Mouse (Mus musculus) limb, embryonic 10.5 days (tissue): ENCODE data around the gene Bsnd. TPM values are rescaled to one million over a fixed set of nuclear protein-coding genes. Genes with fewer than 3 reads are reported as not detected.

ENCODE experiments used
- DNase-seq: peaks from one replicate; pipeline ENCODE4 v3.0.0-alpha.2; 2017; ENCODE audit warnings: low spot score
- H3K27ac ChIP-seq: fragments of 300-500 bp; sonication (generic); 2 replicates; pipeline ENCODE4 v1.5.1; 2016; ENCODE audit warnings: mild to moderate bottlenecking
- H3K27me3 ChIP-seq: fragments of 300-500 bp; sonication (generic); 2 replicates; pipeline ENCODE4 v1.6.1; 2016; ENCODE audit warnings: low read depth, mild to moderate bottlenecking; ENCODE audit not compliant: poor library complexity, severe bottlenecking
- H3K36me3 ChIP-seq: fragments of 300-500 bp; sonication (generic); 2 replicates; pipeline ENCODE4 v1.6.1; 2016; ENCODE audit warnings: mild to moderate bottlenecking, moderate library complexity
- H3K4me1 ChIP-seq: fragments of 300-500 bp; sonication (generic); 2 replicates; pipeline ENCODE4 v1.6.1; 2016
- H3K4me3 ChIP-seq: fragments of 300-500 bp; sonication (generic); 2 replicates; pipeline ENCODE4 v1.5.1; 2016; ENCODE audit warnings: mild to moderate bottlenecking, moderate library complexity
- H3K9me3 ChIP-seq: fragments of 300-500 bp; sonication (generic); replicated peaks from 2 replicates; pipeline ENCODE4 v1.6.1; 2016; ENCODE audit warnings: mild to moderate bottlenecking
- WGBS: fragments of 180-500 bp; shearing (Covaris S2); methylation state at CpG from one replicate; pipeline ENCODE4 v1.1.7; 2016; 5-methylcytosine and 5-hydroxymethylcytosine counted together
- polyA plus RNA-seq: library from polyadenylated mRNA; unstranded; fragments of >200 nt; fragmentation: Nextera tagmentation; extraction: Ambion mirVana; gene quantifications from 2 replicates; pipeline ENCODE4 v1.2.1, GENCODE M21; 2016

Bsnd gene
- not detected in 2 replicates for polyA plus RNA-seq

GRCm38 (mm10) chr4:106492116-106492515, at the start of gene Bsnd:
Gene Bsnd (minus strand): TSS chr4:106492283.
- Histone ChIP-seq H3K4me1 (0 out of 2 replicates have a peak, but pooled peaks cover 12% of the 10 kb centered on the region), H3K9me3 (no peaks in the 10 kb centered on the region), H3K27ac (no peak within 1 kb of the TSS), H3K36me3 (no peaks in the 10 kb centered on the region), H3K27me3 (peaks cover 3% of the 10 kb centered on the region; the same call in 1 of the 2 replicates), H3K4me3 (no peak within 1 kb of the TSS)
- WGBS, result 64% methylated on average over 3 of the region's 3 CpGs
- DNase-seq, result no peak

- Histone ChIP-seq H3K4me3 (no peak overlapping the region), H3K27me3 (no peaks in the 10 kb centered on the region), H3K4me1 (0 out of 2 replicates have a peak, but pooled peaks cover 4% of the 10 kb centered on the region), H3K36me3 (no peaks in the 10 kb centered on the region), H3K9me3 (no peaks in the 10 kb centered on the region), H3K27ac (no peak overlapping the region)
- DNase-seq, result no peak
- WGBS, result 68% methylated on average over 3 of the region's 3 CpGs
Measured at GRCm38 (mm10) chr4:106541491-106541890, 49.4 kb upstream of the Bsnd start.

GRCm38 (mm10) chr4:106539756-106540155, 47.7 kb upstream of the Bsnd start:
- DNase-seq, result no peak
- Histone ChIP-seq H3K36me3 (no peaks in the 10 kb centered on the region), H3K27me3 (no peaks in the 10 kb centered on the region), H3K27ac (no peak overlapping the region), H3K9me3 (no peaks in the 10 kb centered on the region), H3K4me3 (no peak overlapping the region), H3K4me1 (no peaks in the 10 kb centered on the region)
- 93% methylated on average over 5 of the region's 5 CpGs for WGBS

- H3K4me3 ChIP-seq, result no peak overlapping the region
- DNase-seq, result no peak
- 72% methylated on average over 7 of the region's 7 CpGs for WGBS
- H3K4me1 ChIP-seq, result peaks cover 6% of the 10 kb centered on the region
- H3K27ac ChIP-seq, result no peak overlapping the region
- H3K9me3 ChIP-seq, result no peaks in the 10 kb centered on the region
- H3K36me3 ChIP-seq, result no peaks in the 10 kb centered on the region
- no peaks in the 10 kb centered on the region for H3K27me3 ChIP-seq
Measured at GRCm38 (mm10) chr4:106534256-106534655, 42.2 kb upstream of the Bsnd start.

- WGBS, result 61% methylated on average over 7 of the region's 7 CpGs
- DNase-seq, result no peak
- Histone ChIP-seq H3K9me3 (no peaks in the 10 kb centered on the region), H3K4me1 (peaks cover 7% of the 10 kb centered on the region), H3K4me3 (no peak overlapping the region), H3K36me3 (no peaks in the 10 kb centered on the region), H3K27ac (no peak overlapping the region), H3K27me3 (no peaks in the 10 kb centered on the region)
Measured at GRCm38 (mm10) chr4:106533421-106534080, 41.5 kb upstream of the Bsnd start.

GRCm38 (mm10) chr4:106530113-106530482, 38.0 kb upstream of the Bsnd start:
- Histone ChIP-seq H3K27me3 (no peaks in the 10 kb centered on the region), H3K9me3 (no peaks in the 10 kb centered on the region), H3K4me3 (no peak overlapping the region), H3K4me1 (peaks cover 7% of the 10 kb centered on the region), H3K36me3 (no peaks in the 10 kb centered on the region), H3K27ac (no peak overlapping the region)
- DNase-seq, result no peak
- 70% methylated on average over 9 of the region's 9 CpGs for WGBS

- Histone ChIP-seq H3K9me3 (no peaks in the 10 kb centered on the region), H3K36me3 (no peaks in the 10 kb centered on the region), H3K27ac (peak overlapping the region; percentile 56; the same call in 1 of the 2 replicates), H3K4me3 (peak overlapping the region; percentile 32), H3K27me3 (no peaks in the 10 kb centered on the region), H3K4me1 (peaks cover 7% of the 10 kb centered on the region)
- peak; percentile 94 for DNase-seq
- 17% methylated on average over 17 of the region's 17 CpGs for WGBS
Measured at GRCm38 (mm10) chr4:106529375-106530112, 37.5 kb upstream of the Bsnd start.

GRCm38 (mm10) chr4:106527856-106528547, 35.9 kb upstream of the Bsnd start:
- peaks cover 7% of the 10 kb centered on the region for H3K4me1 ChIP-seq
- H3K27ac ChIP-seq, result no peak overlapping the region
- WGBS, result 72% methylated on average over 7 of the region's 7 CpGs
- no peaks in the 10 kb centered on the region for H3K9me3 ChIP-seq
- no peaks in the 10 kb centered on the region for H3K27me3 ChIP-seq
- H3K4me3 ChIP-seq, result no peak overlapping the region
- DNase-seq, result no peak
- no peaks in the 10 kb centered on the region for H3K36me3 ChIP-seq

GRCm38 (mm10) chr4:106525001-106525400, 32.9 kb upstream of the Bsnd start:
- WGBS, result 90% methylated on average over 2 of the region's 2 CpGs
- DNase-seq, result no peak
- no peak overlapping the region for H3K27ac ChIP-seq
- no peaks in the 10 kb centered on the region for H3K36me3 ChIP-seq
- H3K27me3 ChIP-seq, result no peaks in the 10 kb centered on the region
- H3K9me3 ChIP-seq, result no peaks in the 10 kb centered on the region
- H3K4me1 ChIP-seq, result peaks cover 7% of the 10 kb centered on the region
- no peak overlapping the region for H3K4me3 ChIP-seq

GRCm38 (mm10) chr4:106524131-106524530, 32.0 kb upstream of the Bsnd start:
- Histone ChIP-seq H3K36me3 (no peaks in the 10 kb centered on the region), H3K4me1 (peaks cover under 1% of the 10 kb centered on the region; the same call in 1 of the 2 replicates)
- WGBS, result 76% methylated on average over 2 of the region's 2 CpGs

GRCm38 (mm10) chr4:106522547-106522946, 30.5 kb upstream of the Bsnd start:
- no peak for DNase-seq
- no peaks in the 10 kb centered on the region for H3K36me3 ChIP-seq
- 76% methylated on average over 3 of the region's 3 CpGs for WGBS
- H3K9me3 ChIP-seq, result no peaks in the 10 kb centered on the region
- H3K27ac ChIP-seq, result no peak overlapping the region
- no peaks in the 10 kb centered on the region for H3K27me3 ChIP-seq
- H3K4me3 ChIP-seq, result no peak overlapping the region
- H3K4me1 ChIP-seq, result no peaks in the 10 kb centered on the region

More at GRCm38 (mm10) chr4:106524131-106524530, 32.0 kb upstream of the Bsnd start:
- H3K4me3 ChIP-seq, result no peak overlapping the region
- no peaks in the 10 kb centered on the region for H3K9me3 ChIP-seq
- no peak for DNase-seq
- no peaks in the 10 kb centered on the region for H3K27me3 ChIP-seq
- H3K27ac ChIP-seq, result no peak overlapping the region

- Histone ChIP-seq H3K9me3 (no peaks in the 10 kb centered on the region), H3K4me3 (no peak overlapping the region), H3K4me1 (no peaks in the 10 kb centered on the region), H3K27ac (no peak overlapping the region), H3K27me3 (no peaks in the 10 kb centered on the region), H3K36me3 (no peaks in the 10 kb centered on the region)
- DNase-seq, result no peak
- WGBS, result 78% methylated on average over 6 of the region's 6 CpGs
Measured at GRCm38 (mm10) chr4:106514606-106515005, 22.5 kb upstream of the Bsnd start.

GRCm38 (mm10) chr4:106509888-106510287, 17.8 kb upstream of the Bsnd start:
- no peaks in the 10 kb centered on the region for H3K9me3 ChIP-seq
- no peak for DNase-seq
- no peaks in the 10 kb centered on the region for H3K36me3 ChIP-seq
- no peaks in the 10 kb centered on the region for H3K27me3 ChIP-seq
- 76% methylated on average over 4 of the region's 4 CpGs for WGBS
- H3K4me1 ChIP-seq, result 0 out of 2 replicates have a peak, but pooled peaks cover 3% of the 10 kb centered on the region
- H3K27ac ChIP-seq, result no peak overlapping the region
- H3K4me3 ChIP-seq, result no peak overlapping the region
